ENCODE assay signal across 11 mouse cellular contexts in the genomic region with DNA sequence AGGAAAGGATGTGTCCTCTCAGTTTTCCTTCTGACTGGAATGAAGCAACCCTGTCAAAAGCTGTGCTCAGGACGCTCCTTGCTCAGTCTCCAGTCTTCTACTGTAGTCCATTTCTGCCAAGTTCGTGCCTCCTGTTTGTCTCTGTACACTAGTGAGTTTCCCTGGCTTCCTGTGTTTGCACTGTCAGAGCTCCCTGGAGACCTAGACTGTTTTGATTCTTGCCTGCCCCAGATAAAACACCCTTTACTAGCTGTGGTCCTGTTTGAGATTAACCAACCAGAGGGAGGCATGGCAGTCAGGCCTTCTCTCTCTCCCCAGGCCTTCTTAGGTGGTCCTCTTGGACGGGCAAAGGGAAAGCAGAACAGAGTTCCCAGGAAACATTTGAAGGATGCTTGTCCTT. TPM values are rescaled to one million over a fixed set of nuclear protein-coding genes. Genes with fewer than 3 reads are reported as not detected.
DNase-seq lines count a peak whose midpoint lies in the region; ATAC-seq and TF ChIP-seq lines count a peak whose summit lies in the region.
"Had no signal": no experiment of that assay in that cellular context is flagged by ENCODE, and none has a peak within 500 bp of the region (broad histone marks: within the 10 kb centered on the region; RNA-seq: fewer than 3 reads in every experiment).

No protein-coding gene starts in this region.

- no peak overlapping the region for H3K9ac ChIP-seq in neural tube, embryonic 15.5 days (replicated peaks)
- H3K9ac ChIP-seq in heart, postnatal 0 days (replicated peaks; ENCODE audit: low read depth, low read length) = no peak overlapping the region
- H3K9ac ChIP-seq in limb, embryonic 12.5 days (replicated peaks) = no peak overlapping the region
- H3K9ac ChIP-seq: hindbrain, embryonic 15.5 days had no signal

- 52% methylated on average over 3 of the region's 3 CpGs for WGBS in neural tube, embryonic 15.5 days
- 37% methylated on average over 3 of the region's 3 CpGs for whole genome bisulfite sequencing in heart, postnatal 0 days
- WGBS in limb, embryonic 12.5 days = 38% methylated on average over 3 of the region's 3 CpGs

- H3K27ac ChIP-seq in neural tube, embryonic 15.5 days (replicated peaks) = peak overlapping the region; percentile 29; the same call in 1 of the 2 replicates
- H3K27ac ChIP-seq in heart, postnatal 0 days (ENCODE audit: low read depth) = peak overlapping the region; percentile 37; the same call in 1 of the 2 replicates
- H3K27ac ChIP-seq in limb, embryonic 12.5 days = peak overlapping the region; percentile 56
- no peak overlapping the region for H3K27ac ChIP-seq in left cerebral cortex, adult 2 months
- H3K27ac ChIP-seq: hindbrain, embryonic 15.5 days had no signal

- no peak for TF ChIP-seq EP300 in heart, postnatal 0 days (IDR thresholded peaks at IDR 0.05; ENCODE audit: low read depth)

- H3K4me1 ChIP-seq in neural tube, embryonic 15.5 days = no peaks in the 10 kb centered on the region; the same call in 1 of the 2 replicates
- H3K4me1 ChIP-seq in heart, postnatal 0 days (ENCODE audit: control insufficient read depth, insufficient read depth) = 0 out of 2 replicates have a peak, but pooled peaks cover 5% of the 10 kb centered on the region
- H3K4me1 ChIP-seq in limb, embryonic 12.5 days (replicated peaks) = peaks cover 17% of the 10 kb centered on the region
- H3K4me1 ChIP-seq: hindbrain, embryonic 15.5 days had no signal

- H3K36me3 ChIP-seq in neural tube, embryonic 15.5 days = no peaks in the 10 kb centered on the region
- H3K36me3 ChIP-seq in heart, postnatal 0 days (replicated peaks; ENCODE audit: control insufficient read depth, insufficient read depth, low read length) = no peaks in the 10 kb centered on the region
- no peaks in the 10 kb centered on the region for H3K36me3 ChIP-seq in limb, embryonic 12.5 days
- H3K36me3 ChIP-seq: hindbrain, embryonic 15.5 days had no signal

- H3K9me3 ChIP-seq in neural tube, embryonic 15.5 days (replicated peaks) = no peaks in the 10 kb centered on the region
- no peaks in the 10 kb centered on the region for H3K9me3 ChIP-seq in heart, postnatal 0 days (replicated peaks; ENCODE audit: control insufficient read depth, low read length)
- no peaks in the 10 kb centered on the region for H3K9me3 ChIP-seq in limb, embryonic 12.5 days
- H3K9me3 ChIP-seq: hindbrain, embryonic 15.5 days had no signal

- intact Hi-C loops in left cerebral cortex, adult 2 months (cut with DNase I) = no loop called here

- H3K27me3 ChIP-seq in neural tube, embryonic 15.5 days (replicated peaks) = no peaks in the 10 kb centered on the region
- H3K27me3 ChIP-seq in heart, postnatal 0 days (ENCODE audit: control insufficient read depth, insufficient read depth, low read length) = no peaks in the 10 kb centered on the region
- H3K27me3 ChIP-seq in limb, embryonic 12.5 days = no peaks in the 10 kb centered on the region
- H3K27me3 ChIP-seq: hindbrain, embryonic 15.5 days had no signal

- no peak for TF ChIP-seq CTCF in heart, postnatal 0 days (IDR thresholded peaks at IDR 0.05; ENCODE audit: low read depth)
- TF ChIP-seq CTCF in left cerebral cortex, adult 2 months (IDR thresholded peaks at IDR 0.05) = no peak

- no peak overlapping the region for H3K4me3 ChIP-seq in neural tube, embryonic 15.5 days (replicated peaks)
- no peak overlapping the region for H3K4me3 ChIP-seq in heart, postnatal 0 days (ENCODE audit: low read depth, low read length)
- no peak overlapping the region for H3K4me3 ChIP-seq in limb, embryonic 12.5 days (replicated peaks)
- no peak overlapping the region for H3K4me3 ChIP-seq in left cerebral cortex, adult 2 months
- H3K4me3 ChIP-seq: hindbrain, embryonic 15.5 days had no signal

- H3K4me2 ChIP-seq in neural tube, embryonic 15.5 days = no peak overlapping the region
- no peak overlapping the region for H3K4me2 ChIP-seq in heart, postnatal 0 days (ENCODE audit: low read depth, low read length)
- no peak overlapping the region for H3K4me2 ChIP-seq in limb, embryonic 12.5 days
- H3K4me2 ChIP-seq: hindbrain, embryonic 15.5 days had no signal

- ATAC-seq in neural tube, embryonic 15.5 days (ENCODE audit: low FRiP score) = no peak
- ATAC-seq in heart, postnatal 0 days (ENCODE audit: insufficient read depth, low read depth) = peak; percentile 53; the same call in 1 of the 2 replicates
- no peak; the same call in 1 of the 2 replicates for ATAC-seq in limb, embryonic 12.5 days (ENCODE audit: insufficient number of reproducible peaks, insufficient read depth, low FRiP score, low TSS enrichment, low read depth)

- DNase-seq in neural tube, embryonic 10.5 days (ENCODE audit: extremely low spot score, low spot score) = no peak
- peak; percentile 41 for DNase-seq in heart, postnatal 0 days (ENCODE audit: low spot score)
- peak; percentile 17 for DNase-seq in yolk sac, embryonic 10.5 days (ENCODE audit: low spot score)
- DNase-seq in spleen, adult 18-20 months = no peak
- no peak for DNase-seq in left cerebral cortex, adult 2 months (ENCODE audit: extremely low spot score in 1 of 2, low spot score in 2 of 2)
- no peak for DNase-seq in thymus, postnatal 4 days
- DNase-seq: cerebellum, postnatal 10 days; right cerebral cortex, postnatal 4 days had no signal

RNA-seq across cellular contexts. Expression of a gene that starts 40.2 kb away (rescaled TPM):
- 15.8 and 23.4 TPM in 2 replicates for polyA plus RNA-seq in neural tube, embryonic 15.5 days (2015; fragmentation: Nextera tagmentation; extraction: Ambion mirVana)
- 9.7 and 13.2 TPM in 2 replicates for total RNA-seq in heart, postnatal 0 days (2014; rRNA removed; ENCODE audit: low replicate concordance)
- 14.5 and 15.1 TPM in 2 replicates for polyA plus RNA-seq in heart, postnatal 0 days (2015; fragmentation: Nextera tagmentation; extraction: Ambion mirVana)
- polyA plus RNA-seq in limb, embryonic 12.5 days (2016; fragmentation: Nextera tagmentation; extraction: Ambion mirVana) = 21.3 and 23.1 TPM in 2 replicates
- total RNA-seq in left cerebral cortex, adult 2 months (2021) = 10 to 100 TPM; 11.5 to 12.7 TPM

Comparison
In these comparisons a context has a peak if more than half of its experiments do, and no peak if none do; other contexts are left out.
1. DNase-seq: peak in heart, postnatal 0 days (single experiment) and yolk sac, embryonic 10.5 days (single experiment); none in neural tube, embryonic 10.5 days (single experiment), spleen, adult 18-20 months (0 of 2), left cerebral cortex, adult 2 months (0 of 2) and thymus, postnatal 4 days (single experiment).